Mouse (Mus musculus) bone marrow, adult 2 months (tissue): ENCODE measurements around the gene Maged2. TPM values are rescaled to one million over a fixed set of nuclear protein-coding genes. Genes with fewer than 3 reads are reported as not detected.

Experiments
- polyA plus RNA-seq: library from polyadenylated mRNA; stranded (reverse); fragments of >200 nt; gene quantifications from 2 replicates; pipeline ENCODE4 v1.2.4, GENCODE M21; 2011; ENCODE audit warnings: low replicate concordance; ENCODE audit not compliant: missing spikeins, insufficient read depth, insufficient read length

Maged2 gene
- polyA plus RNA-seq, 1 experiment = 8.3 TPM

Other genes starting within 250 kb of the Maged2 start
- 6.1 and 10.4 TPM in 2 replicates for gene Pfkfb1, start 226.1 kb downstream of the Maged2 start, polyA plus RNA-seq
- gene Apex2, start 224.5 kb downstream of the Maged2 start, polyA plus RNA-seq = 5.3 and 20.0 TPM in 2 replicates
- not detected in 2 replicates for gene Tro, start 156.8 kb downstream of the Maged2 start, polyA plus RNA-seq
- gene Gnl3l, start 203.0 kb upstream of the Maged2 start, polyA plus RNA-seq = 5.9 and 12.1 TPM in 2 replicates
- gene Fgd1, start 231.8 kb upstream of the Maged2 start, polyA plus RNA-seq = 0.45 and 2.2 TPM in 2 replicates